Mouse (Mus musculus) liver, embryonic 14.5 days (tissue): ENCODE measurements around the gene Slc24a1. TPM values are rescaled to one million over a fixed set of nuclear protein-coding genes. Genes with fewer than 3 reads are reported as not detected.

Source experiments
- ATAC-seq: fragments of 200-750 bp; cut with Nextera tagmentation; 2 replicates; pipeline ENCODE4 v1.8.0; 2017; ENCODE audit warnings: moderate number of reproducible peaks, mild to moderate bottlenecking, moderate library complexity; ENCODE audit not compliant: insufficient read depth
- DNase-seq, 3 experiments: peaks; one replicate each; pipeline ENCODE4 v3.0.0-alpha.2; 2012 to 2013; ENCODE audit warnings: low read depth in 3 of 3, low spot score in 3 of 3
- H3K27ac ChIP-seq: fragments of 300-500 bp; sonication (generic); 2 replicates; pipeline ENCODE4 v1.5.1; 2014; ENCODE audit warnings: moderate library complexity, mild to moderate bottlenecking, control low read depth, inconsistent platforms
- H3K27me3 ChIP-seq: fragments of 300-500 bp; sonication (generic); 2 replicates; pipeline ENCODE4 v1.6.1; 2014; ENCODE audit warnings: mild to moderate bottlenecking, low read length, moderate library complexity; ENCODE audit not compliant: control insufficient read depth, insufficient read depth
- H3K36me3 ChIP-seq: fragments of 300-500 bp; sonication (generic); replicated peaks from 2 replicates; pipeline ENCODE4 v1.6.1; 2014; ENCODE audit warnings: low read depth; ENCODE audit not compliant: control insufficient read depth, insufficient read depth
- H3K4me1 ChIP-seq, 2 experiments: fragments of 200-500 bp in 1 of 2; fragments of 300-500 bp in 1 of 2; sonication (generic) in 1 of 2; replicated peaks; 2 replicates each; pipeline ENCODE4 v1.6.1; 2012 to 2014; ENCODE audit warnings: antibody characterized with exemption in 1 of 2, inconsistent platforms in 1 of 2, low read length in 1 of 2; ENCODE audit not compliant: control insufficient read depth in 2 of 2, insufficient read depth in 2 of 2
- H3K4me2 ChIP-seq: fragments of 300-500 bp; sonication (generic); 2 replicates; pipeline ENCODE4 v1.6.1; 2014; ENCODE audit warnings: low read depth, mild to moderate bottlenecking, control low read depth, moderate library complexity
- H3K4me3 ChIP-seq, 2 experiments: fragments of 200-500 bp in 1 of 2; fragments of 300-500 bp in 1 of 2; sonication (generic) in 1 of 2; 2 replicates each; pipeline ENCODE4 v1.5.1; 2012 to 2014; ENCODE audit warnings: low read depth in 2 of 2, low read length in 2 of 2, mild to moderate bottlenecking in 2 of 2, control low read depth in 1 of 2, inconsistent platforms in 1 of 2, moderate library complexity in 1 of 2; ENCODE audit not compliant: insufficient read depth in 1 of 2
- H3K9ac ChIP-seq: fragments of 300-500 bp; sonication (generic); replicated peaks from 2 replicates; pipeline ENCODE4 v1.6.1; 2014; ENCODE audit warnings: mild to moderate bottlenecking, control low read depth, moderate library complexity
- H3K9me3 ChIP-seq: fragments of 300-500 bp; sonication (generic); 2 replicates; pipeline ENCODE4 v1.6.1; 2016; ENCODE audit warnings: low read length, mixed read lengths; ENCODE audit not compliant: control insufficient read depth
- CTCF ChIP-seq: IDR thresholded peaks from 2 replicates; pipeline ENCODE4 v1.5.1; 2016; ENCODE audit warnings: antibody characterized with exemption, low read depth, control low read depth
- EP300 ChIP-seq: IDR thresholded peaks from 2 replicates; pipeline ENCODE4 v1.6.1; 2016; ENCODE audit warnings: antibody characterized with exemption, low read depth
- WGBS: fragments of 180-500 bp; shearing (Covaris S2); extraction: QIAGEN DNeasy Blood & Tissue Kit; methylation state at CpG from one replicate; pipeline ENCODE4 v1.1.7; 2014; ENCODE audit not compliant: insufficient replicate concordance; 5-methylcytosine and 5-hydroxymethylcytosine counted together
- polyA plus RNA-seq, 2 experiments: library from polyadenylated mRNA; depleted of rRNA in 1 of 2; stranded (reverse) in 1 of 2; unstranded in 1 of 2; fragments of >200 nt; fragmentation: Nextera tagmentation in 1 of 2; extraction: Ambion mirVana in 1 of 2; gene quantifications; 2 replicates each; pipeline versions ENCODE4 v1.2.1 to v1.2.3; 2012 to 2014

Slc24a1 gene
- polyA plus RNA-seq, 2 experiments, result 0.02 to 0.03 TPM

GRCm38 (mm10) chr9:64939281-64939680, 12.1 kb downstream of the Slc24a1 start:
- Histone ChIP-seq H3K36me3 (no peaks in the 10 kb centered on the region), H3K4me3 (peak overlapping the region in 1 of 2 experiments; percentile 32; a peak in 2 of 4 replicates), H3K9ac (peak overlapping the region; percentile 44), H3K4me1 (peaks cover 17 to 31% of the 10 kb centered on the region in 2 experiments), H3K4me2 (peak overlapping the region; percentile 56), H3K27me3 (no peaks in the 10 kb centered on the region; the same call in 1 of the 2 replicates), H3K9me3 (no peaks in the 10 kb centered on the region), H3K27ac (peak overlapping the region; percentile 51; the same call in 1 of the 2 replicates)
- no peak for DNase-seq
- 29% methylated on average over 4 of the region's 4 CpGs for WGBS
- no peak for ATAC-seq
- TF ChIP-seq CTCF (no peak), EP300 (no peak)

GRCm38 (mm10) chr9:64938535-64938934, 12.9 kb downstream of the Slc24a1 start:
- H3K27ac ChIP-seq, result peak overlapping the region; percentile 51
- H3K4me1 ChIP-seq, result peaks cover 24 to 38% of the 10 kb centered on the region in 2 experiments
- ATAC-seq, result peak; percentile 64

GRCm38 (mm10) chr9:64937491-64937890, 13.9 kb downstream of the Slc24a1 start:
- peaks cover 34 to 48% of the 10 kb centered on the region in 2 experiments for H3K4me1 ChIP-seq
- WGBS, result 53% methylated on average over 5 of the region's 5 CpGs
- TF ChIP-seq EP300, result no peak
- peak; percentile 42; the same call in 1 of the 2 replicates for TF ChIP-seq CTCF

More at GRCm38 (mm10) chr9:64938535-64938934, 12.9 kb downstream of the Slc24a1 start:
- WGBS, result 6% methylated on average over 5 of the region's 5 CpGs
- no peak for TF ChIP-seq CTCF
- TF ChIP-seq EP300, result peak; percentile 54; the same call in 1 of the 2 replicates
- Histone ChIP-seq H3K36me3 (no peaks in the 10 kb centered on the region), H3K4me2 (peak overlapping the region; percentile 56), H3K9me3 (no peaks in the 10 kb centered on the region), H3K9ac (peak overlapping the region; percentile 44), H3K4me3 (peak overlapping the region; percentile 7 to 32), H3K27me3 (no peaks in the 10 kb centered on the region; the same call in 1 of the 2 replicates)
- no peak for DNase-seq

GRCm38 (mm10) chr9:64936508-64936907, 14.9 kb downstream of the Slc24a1 start:
- no peak overlapping the region for H3K9ac ChIP-seq
- 4% methylated on average over 6 of the region's 6 CpGs for WGBS
- DNase-seq, result peak in 2 of 3 experiments; percentile 61 to 68
- H3K4me2 ChIP-seq, result peak overlapping the region; percentile 33
- TF ChIP-seq EP300, result no peak
- TF ChIP-seq CTCF, result peak; percentile 90
- no peaks in the 10 kb centered on the region for H3K9me3 ChIP-seq
- H3K36me3 ChIP-seq, result no peaks in the 10 kb centered on the region
- peaks cover 42 to 58% of the 10 kb centered on the region in 2 experiments for H3K4me1 ChIP-seq
- no peak overlapping the region for H3K4me3 ChIP-seq
- H3K27me3 ChIP-seq, result no peaks in the 10 kb centered on the region
- ATAC-seq, result no peak
- H3K27ac ChIP-seq, result no peak overlapping the region

More at GRCm38 (mm10) chr9:64937491-64937890, 13.9 kb downstream of the Slc24a1 start:
- Histone ChIP-seq H3K27me3 (no peaks in the 10 kb centered on the region; the same call in 1 of the 2 replicates), H3K9ac (no peak overlapping the region), H3K36me3 (no peaks in the 10 kb centered on the region), H3K27ac (no peak overlapping the region), H3K9me3 (no peaks in the 10 kb centered on the region), H3K4me3 (no peak overlapping the region), H3K4me2 (no peak overlapping the region)
- no peak for DNase-seq
- no peak for ATAC-seq

GRCm38 (mm10) chr9:64934015-64934754, 17.2 kb downstream of the Slc24a1 start:
- Histone ChIP-seq H3K9ac (no peak overlapping the region; the same call in 1 of the 2 replicates), H3K27me3 (no peaks in the 10 kb centered on the region), H3K4me3 (no peak overlapping the region), H3K9me3 (no peaks in the 10 kb centered on the region), H3K36me3 (no peaks in the 10 kb centered on the region), H3K4me1 (peaks cover 40 to 55% of the 10 kb centered on the region in 2 experiments), H3K4me2 (peak overlapping the region; percentile 35), H3K27ac (peak overlapping the region; percentile 26)
- 44% methylated on average over 15 of the region's 15 CpGs for WGBS
- peak; percentile 68 to 71 (median 71) for DNase-seq
- ATAC-seq, result peak; percentile 81
- TF ChIP-seq CTCF (no peak), EP300 (peak; percentile 54)
